Mouse (Mus musculus) urinary bladder, adult 18-20 months (tissue): ENCODE measurements around the gene Rap1b.

ENCODE experiments used
- DNase-seq, 2 experiments: peaks; one replicate each; pipeline ENCODE4 v3.0.0; 2022; ENCODE audit warnings: low spot score in 2 of 2, mixed read lengths in 2 of 2

Rap1b gene

GRCm38 (mm10) chr10:117770286-117771130 is 75.3 kb downstream of the Rap1b start:
- DNase-seq = no peak

DNA sequence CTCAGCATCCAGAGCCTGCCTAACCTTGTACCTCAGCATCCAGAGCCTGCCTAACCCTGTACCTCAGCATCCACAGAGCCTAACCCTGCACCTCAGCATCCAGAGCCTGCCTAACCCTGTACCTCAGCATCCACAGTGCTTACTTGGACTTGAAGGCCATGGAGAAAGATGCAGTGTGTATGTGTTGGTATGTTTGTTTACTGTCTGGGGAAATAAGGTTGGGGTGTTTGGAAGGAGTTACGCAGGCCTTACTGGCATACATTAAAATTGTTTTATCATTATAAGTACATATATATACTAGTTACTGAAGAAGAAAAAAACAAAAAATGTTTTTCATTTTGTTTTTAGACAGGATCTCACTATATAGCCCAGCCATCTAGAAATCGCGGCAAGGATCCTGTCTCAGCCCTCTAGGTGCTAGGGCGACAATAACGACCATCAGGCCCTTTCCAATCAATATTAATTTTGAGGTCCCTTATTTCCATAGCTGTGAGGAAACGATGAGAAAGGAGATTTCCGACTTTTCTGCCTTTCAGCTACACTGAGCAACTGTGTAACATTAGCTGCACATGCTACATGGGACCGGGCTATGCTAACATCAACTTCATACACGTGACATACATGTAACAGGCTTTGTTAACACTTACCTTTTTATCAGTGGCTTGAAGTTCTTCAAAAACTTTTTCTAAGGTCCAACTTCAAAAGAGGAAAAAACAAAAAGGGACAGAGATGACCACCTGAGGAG is 76.1 kb downstream of the Rap1b start:
- DNase-seq = no peak

DNA sequence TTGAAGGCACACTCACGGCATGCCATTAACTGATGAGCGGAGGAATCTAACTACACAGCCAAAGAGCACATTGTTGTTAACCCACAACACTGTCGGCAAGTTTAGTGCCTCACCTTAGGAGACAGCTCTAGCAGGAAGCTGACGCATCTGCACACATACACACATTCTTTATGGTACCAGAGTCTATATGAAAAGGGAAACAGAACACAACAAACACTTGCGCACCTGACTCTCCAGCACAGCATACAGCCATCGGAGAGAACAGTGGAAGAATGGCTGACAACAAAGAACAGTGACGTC is 77.7 kb downstream of the Rap1b start:
- DNase-seq = no peak

DNA sequence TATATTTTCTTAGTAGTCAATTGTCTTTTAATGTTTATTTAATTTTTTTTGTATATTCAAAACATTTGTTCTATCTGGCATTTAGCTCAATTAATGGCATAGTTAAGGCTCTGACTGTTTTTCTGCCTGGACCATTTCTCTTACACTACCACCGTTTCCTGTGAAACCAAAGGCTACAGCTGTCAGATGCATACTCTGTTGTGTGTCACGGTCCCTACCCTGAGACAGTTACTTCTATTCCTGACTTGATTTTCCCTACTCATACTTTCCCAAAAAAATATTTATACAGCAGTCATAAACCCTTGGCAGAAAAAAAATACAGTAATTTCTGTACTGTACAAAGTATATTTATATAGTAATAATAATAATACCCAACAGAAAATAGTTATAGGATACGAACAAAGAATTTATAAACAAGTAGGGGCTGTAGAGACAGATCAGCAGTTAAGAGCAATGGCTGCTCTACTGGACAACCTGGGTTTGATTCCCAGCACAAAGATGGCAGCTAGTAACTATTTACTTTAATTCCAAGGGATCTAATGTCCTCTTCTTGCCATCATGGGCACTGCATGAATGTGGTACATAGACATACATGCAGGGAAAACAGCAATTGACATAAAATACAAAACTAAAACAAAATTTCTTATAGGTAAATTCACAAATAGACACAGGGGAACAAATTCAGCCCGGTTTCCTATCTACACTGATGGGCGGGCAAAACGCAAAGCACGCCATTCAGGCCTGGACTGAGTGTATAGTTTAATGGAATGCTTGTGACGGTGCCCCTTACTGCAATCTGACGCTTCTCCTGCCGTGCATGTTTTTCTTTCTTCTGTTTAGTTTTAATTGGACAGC is 78.3 kb downstream of the Rap1b start:
- DNase-seq = no peak

DNA sequence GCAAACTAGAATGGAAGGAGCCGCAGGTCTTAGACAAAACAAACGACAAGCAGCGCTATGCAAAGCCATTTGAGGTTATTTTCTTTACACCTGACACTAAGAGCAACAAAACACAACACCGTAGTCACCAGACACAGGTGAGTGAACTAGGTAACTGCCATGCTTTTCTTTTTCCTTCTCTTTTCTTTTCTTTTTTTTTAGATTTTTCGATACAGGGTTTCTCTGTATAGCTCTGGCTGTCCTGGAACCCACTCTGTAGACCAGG is 79.0 kb downstream of the Rap1b start:
- no peak for DNase-seq

- DNase-seq = no peak
Observed at GRCm38 (mm10) chr10:117766111-117766895, 79.5 kb downstream of the Rap1b start.

GRCm38 (mm10) chr10:117765116-117765894 is 80.5 kb downstream of the Rap1b start:
- no peak for DNase-seq

- DNase-seq = no peak
Observed at GRCm38 (mm10) chr10:117764598-117764997, 81.2 kb downstream of the Rap1b start.
